Comparison of ENCODE assay signal across 9 mouse cellular contexts in the genomic region with DNA sequence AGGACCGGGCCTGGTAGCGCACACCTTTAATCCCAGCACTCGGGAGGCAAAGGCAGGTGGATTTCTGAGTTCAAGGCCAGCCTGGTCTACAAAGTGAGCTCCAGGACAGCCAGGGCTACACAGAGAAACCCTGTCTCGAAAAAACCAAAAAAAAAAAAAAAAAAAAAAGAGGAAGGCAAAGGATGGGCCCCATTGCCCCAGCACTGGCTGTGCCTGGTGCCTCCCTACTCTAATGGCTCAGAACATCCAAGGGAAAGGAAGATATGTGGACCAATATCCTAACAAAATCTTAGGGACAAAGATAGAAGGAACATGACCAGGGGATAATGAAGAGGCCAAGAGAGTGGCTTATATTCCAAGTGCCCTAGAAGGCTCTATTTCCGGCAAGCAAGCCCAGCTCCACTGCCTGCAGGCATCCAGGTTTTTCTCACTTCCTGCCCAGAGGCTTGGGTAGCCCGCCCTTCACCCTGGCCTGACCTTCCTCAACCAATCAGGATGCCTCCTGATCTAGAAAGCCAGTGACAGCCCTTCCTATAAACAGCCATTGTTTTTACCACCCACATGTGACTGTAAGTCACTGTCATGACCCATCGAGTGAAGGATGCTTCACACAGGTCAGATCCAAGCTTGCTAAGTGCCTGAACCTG. TPM values are rescaled to one million over a fixed set of nuclear protein-coding genes. Genes with fewer than 3 reads are reported as not detected.
A peak's percentile ranks its signal among the peaks of the same experiment; 100 is the strongest.
DNase-seq lines count a peak whose midpoint lies in the region; ATAC-seq and TF ChIP-seq lines count a peak whose summit lies in the region.
"Had no signal": no experiment of that assay in that cellular context is flagged by ENCODE, and none has a peak within 500 bp of the region (broad histone marks: within the 10 kb centered on the region; RNA-seq: fewer than 3 reads in every experiment).

No protein-coding gene starts in this region.

- peaks cover 40% of the 10 kb centered on the region for H3K27me3 ChIP-seq in E14TG2a.4 (ENCODE audit: insufficient read depth, low read length)
- H3K27me3 ChIP-seq in heart, embryonic 11.5 days (ENCODE audit: control insufficient read depth, insufficient read depth, low read length) = peaks cover 2% of the 10 kb centered on the region; the same call in 1 of the 2 replicates
- H3K27me3 ChIP-seq in megakaryocyte, embryonic 14.5 days (replicated peaks) = peaks cover 41% of the 10 kb centered on the region

- H3K9ac ChIP-seq in heart, embryonic 11.5 days (ENCODE audit: low read depth, low read length) = no peak overlapping the region

- H3K4me2 ChIP-seq in heart, embryonic 11.5 days = peak overlapping the region; percentile 20; the same call in 1 of the 2 replicates

- DNase-seq in heart, adult 11 months = peak; percentile 95
- DNase-seq in heart, postnatal 36 days = no peak
- DNase-seq in frontal cortex, postnatal 14 days (ENCODE audit: low spot score in 2 of 2) = no peak
- DNase-seq in layer of hippocampus, postnatal 25 days (ENCODE audit: extremely low spot score in 1 of 2, low spot score in 1 of 2) = no peak

- intact Hi-C loops in heart, postnatal 36 days (cut with DNase I) = no loop called here

- ATAC-seq in heart, embryonic 11.5 days (replicated peaks; ENCODE audit: insufficient number of reproducible peaks, low FRiP score, low TSS enrichment) = no peak
- no peak for ATAC-seq in cerebellum, adult (ENCODE audit: insufficient number of reproducible peaks, low FRiP score, low TSS enrichment)

- TF ChIP-seq CTCF in E14TG2a.4 (conservative IDR thresholded peaks at IDR 0.05; ENCODE audit: low read length) = no peak

- no peaks in the 10 kb centered on the region for H3K9me3 ChIP-seq in E14TG2a.4 (ENCODE audit: low read length)
- no peaks in the 10 kb centered on the region for H3K9me3 ChIP-seq in heart, embryonic 11.5 days (replicated peaks; ENCODE audit: control insufficient read depth, low read length)
- H3K9me3 ChIP-seq in megakaryocyte, embryonic 14.5 days = no peaks in the 10 kb centered on the region
- H3K9me3 ChIP-seq: hindbrain, embryonic 15.5 days had no signal

- peak overlapping the region; percentile 80 for H3K4me3 ChIP-seq in E14TG2a.4 (replicated peaks; ENCODE audit: low read length)
- no peak overlapping the region for H3K4me3 ChIP-seq in heart, embryonic 11.5 days (ENCODE audit: low read depth, low read length)
- H3K4me3 ChIP-seq in megakaryocyte, embryonic 14.5 days (replicated peaks) = peak overlapping the region; percentile 93

- WGBS in heart, embryonic 11.5 days (ENCODE audit: insufficient replicate concordance) = 46% methylated on average over 6 of the region's 7 CpGs

- H3K4me1 ChIP-seq in E14TG2a.4 (replicated peaks; ENCODE audit: low read depth, low read length) = peaks cover 73% of the 10 kb centered on the region
- peaks cover 23% of the 10 kb centered on the region for H3K4me1 ChIP-seq in heart, embryonic 11.5 days (ENCODE audit: control insufficient read depth, insufficient read depth, low read length)
- H3K4me1 ChIP-seq in megakaryocyte, embryonic 14.5 days = peaks cover 78% of the 10 kb centered on the region

- H3K36me3 ChIP-seq in E14TG2a.4 (ENCODE audit: insufficient read depth, low read length) = peaks cover 18% of the 10 kb centered on the region
- no peaks in the 10 kb centered on the region for H3K36me3 ChIP-seq in heart, embryonic 11.5 days (ENCODE audit: control insufficient read depth, insufficient read depth, low read length)
- peaks cover 13% of the 10 kb centered on the region for H3K36me3 ChIP-seq in megakaryocyte, embryonic 14.5 days (replicated peaks; ENCODE audit: low read length)
- H3K36me3 ChIP-seq: hindbrain, embryonic 15.5 days had no signal

- H3K27ac ChIP-seq in heart, embryonic 11.5 days (ENCODE audit: low read depth, low read length) = no peak overlapping the region
- H3K27ac ChIP-seq: hindbrain, embryonic 15.5 days had no signal

RNA-seq across cellular contexts. Expression of a gene that starts 2.8 kb away (rescaled TPM):
- total RNA-seq in heart, postnatal 36 days (2021) = under 1 TPM; 0.27 to 0.75 TPM
- 0.49 and 1.5 TPM in 2 replicates for polyA plus RNA-seq in heart, embryonic 11.5 days (2014; fragmentation: Nextera tagmentation; extraction: Ambion mirVana)
- 1.8 and 4.2 TPM in 2 replicates for polyA plus RNA-seq in megakaryocyte, embryonic 14.5 days (2012; ENCODE audit: insufficient read depth, low replicate concordance)
- 1 to 10 TPM; 2.6 to 3.3 TPM for total RNA-seq in layer of hippocampus, postnatal 25 days (2021)

RNA-seq across cellular contexts. Expression of a gene that starts 4.3 kb away (rescaled TPM):
- 10 to 100 TPM; 83.7 to 84.9 TPM for total RNA-seq in heart, postnatal 36 days (2021)
- 44.6 and 53.1 TPM in 2 replicates for polyA plus RNA-seq in heart, embryonic 11.5 days (2014; fragmentation: Nextera tagmentation; extraction: Ambion mirVana)
- 10.6 and 45.2 TPM in 2 replicates for polyA plus RNA-seq in megakaryocyte, embryonic 14.5 days (2012; ENCODE audit: insufficient read depth, low replicate concordance)
- 10 to 100 TPM; 52.3 to 54.1 TPM for total RNA-seq in layer of hippocampus, postnatal 25 days (2021)

RNA-seq across cellular contexts. Expression of a gene that starts 24.1 kb away (rescaled TPM):
- not detected for total RNA-seq in heart, postnatal 36 days (2021)
- polyA plus RNA-seq in heart, embryonic 11.5 days (2014; fragmentation: Nextera tagmentation; extraction: Ambion mirVana) = 0.20 TPM in 1 of 2 replicates, not detected in the other
- not detected in 2 replicates for polyA plus RNA-seq in megakaryocyte, embryonic 14.5 days (2012; ENCODE audit: insufficient read depth, low replicate concordance)
- total RNA-seq in layer of hippocampus, postnatal 25 days (2021) = under 1 TPM in 1 of 2 experiments, not detected in 1; 0.30 TPM

RNA-seq across cellular contexts. Expression of a gene that starts 24.5 kb away (rescaled TPM):
- 10 to 100 TPM; 23.7 to 26.2 TPM for total RNA-seq in heart, postnatal 36 days (2021)
- 21.5 and 30.4 TPM in 2 replicates for polyA plus RNA-seq in heart, embryonic 11.5 days (2014; fragmentation: Nextera tagmentation; extraction: Ambion mirVana)
- not detected in 2 replicates for polyA plus RNA-seq in megakaryocyte, embryonic 14.5 days (2012; ENCODE audit: insufficient read depth, low replicate concordance)
- 1 to 10 TPM; 6.7 to 8.4 TPM for total RNA-seq in layer of hippocampus, postnatal 25 days (2021)

RNA-seq across cellular contexts. Expression of a gene that starts 34.2 kb away (rescaled TPM):
- 10 to 100 TPM; 22.5 to 23.0 TPM for total RNA-seq in heart, postnatal 36 days (2021)
- polyA plus RNA-seq in heart, embryonic 11.5 days (2014; fragmentation: Nextera tagmentation; extraction: Ambion mirVana) = 34.0 and 36.2 TPM in 2 replicates
- polyA plus RNA-seq in megakaryocyte, embryonic 14.5 days (2012; ENCODE audit: insufficient read depth, low replicate concordance) = 6.0 and 14.5 TPM in 2 replicates
- total RNA-seq in layer of hippocampus, postnatal 25 days (2021) = 100 to 1,000 TPM; 126 to 130 TPM
